Mouse (Mus musculus): Measurements from ENCODE around the gene Eogt. TPM values are rescaled to one million over a fixed set of nuclear protein-coding genes. Genes with fewer than 3 reads are reported as not detected.
A peak's percentile ranks its signal among the peaks of the same experiment; 100 is the strongest.

Eogt gene
- polyA plus RNA-seq, 1 experiment from 2014 or later: 1.8 TPM

DNA sequence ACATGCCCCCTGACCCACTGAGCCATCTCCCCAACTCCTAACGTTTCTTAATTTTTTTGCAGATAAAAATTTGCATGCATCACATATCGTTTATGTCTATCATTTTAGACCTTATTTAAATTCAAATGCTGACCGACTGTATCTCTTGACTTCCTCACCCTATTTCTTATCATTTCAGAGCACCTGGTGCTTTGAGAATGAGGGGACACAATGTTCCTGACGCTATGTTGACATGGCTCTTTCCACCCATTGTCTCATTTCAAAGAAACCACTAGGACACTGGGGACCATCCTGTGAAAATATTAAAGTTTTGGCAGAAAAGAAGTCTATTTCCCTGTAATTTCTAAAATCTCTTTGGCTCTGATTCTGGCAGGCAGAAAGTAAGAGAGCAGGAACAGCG lies 32.1 kb downstream of the Eogt start:
- Histone ChIP-seq H3K4me2 (ENCODE audit: low read depth, low read length) (no peak overlapping the region), H3K9me3 (ENCODE audit: low read length) (no peaks in the 10 kb centered on the region), H3K9ac (replicated peaks) (no peak overlapping the region), H3K36me3 (replicated peaks; ENCODE audit: insufficient read depth, low read length) (peaks cover 7% of the 10 kb centered on the region), H3K27ac (ENCODE audit: low read depth) (no peak overlapping the region), H3K4me3 (ENCODE audit: low read depth, low read length) (no peak overlapping the region), H3K27me3 (ENCODE audit: insufficient read depth, low read length) (no peaks in the 10 kb centered on the region), H3K4me1 (ENCODE audit: insufficient read depth) (no peaks in the 10 kb centered on the region)
- no peak for DNase-seq
- peak; percentile 60 for ATAC-seq
- 59% methylated on average over 5 of the region's 5 CpGs for WGBS (ENCODE audit: insufficient replicate concordance)
- TF ChIP-seq CTCF (IDR thresholded peaks at IDR 0.05; ENCODE audit: low read depth): no peak
- TF ChIP-seq EP300 (IDR thresholded peaks at IDR 0.05; ENCODE audit: low read depth): peak; percentile 91

GRCm38 (mm10) chr6:97114821-97115220 lies 34.2 kb downstream of the Eogt start:
- WGBS (ENCODE audit: insufficient replicate concordance): 59% methylated on average over 3 of the region's 3 CpGs
- TF ChIP-seq CTCF (IDR thresholded peaks at IDR 0.05; ENCODE audit: low read depth): peak; percentile 27; the same call in 1 of the 2 replicates
- no peak for TF ChIP-seq EP300 (IDR thresholded peaks at IDR 0.05; ENCODE audit: low read depth)

DNA sequence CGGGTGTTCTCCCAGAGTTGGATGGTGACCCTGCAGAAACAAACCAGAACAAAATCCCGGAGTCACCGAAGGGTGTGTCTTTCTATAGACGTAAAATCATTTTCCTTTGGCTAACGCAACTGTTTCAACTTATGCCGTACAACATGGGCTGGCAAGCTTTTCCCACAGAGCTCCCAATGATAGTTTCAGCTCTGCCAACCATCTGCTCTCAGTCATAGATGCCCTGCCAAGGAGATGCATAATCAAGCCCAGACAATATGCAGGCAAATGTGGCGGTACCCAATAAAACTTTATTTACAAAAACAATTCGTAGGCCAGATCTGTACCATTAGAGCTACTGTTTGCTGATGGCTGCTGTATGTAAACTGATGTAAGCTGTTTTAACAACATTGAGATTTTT lies 36.8 kb downstream of the Eogt start:
- ATAC-seq: no peak
- 86% methylated on average over 8 of the region's 8 CpGs for WGBS (ENCODE audit: insufficient replicate concordance)

More at GRCm38 (mm10) chr6:97114821-97115220, 34.2 kb downstream of the Eogt start:
- H3K27me3 ChIP-seq (ENCODE audit: insufficient read depth, low read length): no peaks in the 10 kb centered on the region
- no peaks in the 10 kb centered on the region for H3K9me3 ChIP-seq (ENCODE audit: low read length)
- H3K4me1 ChIP-seq (ENCODE audit: insufficient read depth): no peaks in the 10 kb centered on the region
- DNase-seq (no peak), ATAC-seq (no peak)
- no peak overlapping the region for H3K27ac ChIP-seq (ENCODE audit: low read depth)
- no peak overlapping the region for H3K4me3 ChIP-seq (ENCODE audit: low read depth, low read length)
- H3K4me2 ChIP-seq (ENCODE audit: low read depth, low read length): no peak overlapping the region
- H3K36me3 ChIP-seq (replicated peaks; ENCODE audit: insufficient read depth, low read length): peaks cover 12% of the 10 kb centered on the region
- no peak overlapping the region for H3K9ac ChIP-seq (replicated peaks)

DNA sequence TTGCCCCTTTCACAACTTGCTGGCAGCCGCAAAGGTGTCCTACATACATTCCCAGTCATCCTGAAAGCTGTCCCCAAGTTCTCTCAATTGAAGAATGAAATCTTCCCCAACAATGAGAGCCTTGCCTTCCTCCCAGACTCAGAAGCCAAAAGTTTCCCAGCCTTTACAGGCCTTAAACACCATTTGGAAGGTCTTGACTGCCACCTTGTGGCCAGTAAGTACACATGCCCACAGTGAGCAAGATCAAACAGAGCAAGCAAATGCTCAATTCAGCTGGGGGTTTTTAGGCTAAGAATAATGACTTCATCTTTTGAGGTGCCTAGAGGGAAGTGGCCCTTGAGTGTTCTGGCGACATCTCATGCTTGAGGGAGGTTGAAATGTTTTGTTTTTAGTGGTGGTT lies 42.2 kb downstream of the Eogt start:
- 0 out of 2 replicates have a peak, but pooled peaks cover 3% of the 10 kb centered on the region for H3K27me3 ChIP-seq (ENCODE audit: insufficient read depth, low read length)
- H3K27ac ChIP-seq (ENCODE audit: low read depth): no peak overlapping the region
- TF ChIP-seq EP300 (IDR thresholded peaks at IDR 0.05; ENCODE audit: low read depth) (no peak), CTCF (IDR thresholded peaks at IDR 0.05; ENCODE audit: low read depth) (peak; percentile 87)
- peak; percentile 21 for DNase-seq
- no peak overlapping the region for H3K4me2 ChIP-seq (ENCODE audit: low read depth, low read length)
- H3K4me3 ChIP-seq (ENCODE audit: low read depth, low read length): no peak overlapping the region
- no peaks in the 10 kb centered on the region for H3K9me3 ChIP-seq (ENCODE audit: low read length)
- 21% methylated on average over 2 of the region's 2 CpGs for WGBS (ENCODE audit: insufficient replicate concordance)
- peaks cover 3% of the 10 kb centered on the region; the same call in 1 of the 2 replicates for H3K36me3 ChIP-seq (replicated peaks; ENCODE audit: insufficient read depth, low read length)
- ATAC-seq: no peak
- H3K9ac ChIP-seq (replicated peaks): no peak overlapping the region
- H3K4me1 ChIP-seq (ENCODE audit: insufficient read depth): no peaks in the 10 kb centered on the region

More for the DNA sequence above, 36.8 kb downstream of the Eogt start:
- TF ChIP-seq EP300 (IDR thresholded peaks at IDR 0.05; ENCODE audit: low read depth): no peak
- TF ChIP-seq CTCF (IDR thresholded peaks at IDR 0.05; ENCODE audit: low read depth): no peak
- Histone ChIP-seq H3K27me3 (ENCODE audit: insufficient read depth, low read length) (no peaks in the 10 kb centered on the region), H3K4me1 (ENCODE audit: insufficient read depth) (no peaks in the 10 kb centered on the region), H3K27ac (ENCODE audit: low read depth) (no peak overlapping the region), H3K4me2 (ENCODE audit: low read depth, low read length) (no peak overlapping the region), H3K4me3 (ENCODE audit: low read depth, low read length) (no peak overlapping the region), H3K9ac (replicated peaks) (no peak overlapping the region), H3K9me3 (ENCODE audit: low read length) (no peaks in the 10 kb centered on the region), H3K36me3 (replicated peaks; ENCODE audit: insufficient read depth, low read length) (peaks cover 6% of the 10 kb centered on the region)
- DNase-seq: no peak

- Histone ChIP-seq H3K27ac (ENCODE audit: low read depth) (no peak overlapping the region), H3K4me1 (ENCODE audit: insufficient read depth) (no peaks in the 10 kb centered on the region), H3K27me3 (ENCODE audit: insufficient read depth, low read length) (peaks cover 6% of the 10 kb centered on the region; the same call in 1 of the 2 replicates), H3K9ac (replicated peaks) (no peak overlapping the region), H3K9me3 (ENCODE audit: low read length) (no peaks in the 10 kb centered on the region), H3K4me2 (ENCODE audit: low read depth, low read length) (no peak overlapping the region), H3K4me3 (ENCODE audit: low read depth, low read length) (no peak overlapping the region), H3K36me3 (replicated peaks; ENCODE audit: insufficient read depth, low read length) (no peaks in the 10 kb centered on the region)
- TF ChIP-seq CTCF (IDR thresholded peaks at IDR 0.05; ENCODE audit: low read depth) (no peak), EP300 (IDR thresholded peaks at IDR 0.05; ENCODE audit: low read depth) (no peak)
- ATAC-seq: no peak
- DNase-seq: no peak
- 66% methylated on average over 8 of the region's 8 CpGs for WGBS (ENCODE audit: insufficient replicate concordance)
Observed at GRCm38 (mm10) chr6:97106106-97106505, 42.9 kb downstream of the Eogt start.

GRCm38 (mm10) chr6:97104264-97104852 lies 44.6 kb downstream of the Eogt start:
- no peaks in the 10 kb centered on the region for H3K9me3 ChIP-seq (ENCODE audit: low read length)
- no peak overlapping the region for H3K27ac ChIP-seq (ENCODE audit: low read depth)
- no peak overlapping the region for H3K4me3 ChIP-seq (ENCODE audit: low read depth, low read length)
- no peaks in the 10 kb centered on the region for H3K4me1 ChIP-seq (ENCODE audit: insufficient read depth)
- WGBS (ENCODE audit: insufficient replicate concordance): 60% methylated on average over 7 of the region's 7 CpGs
- H3K4me2 ChIP-seq (ENCODE audit: low read depth, low read length): no peak overlapping the region
- TF ChIP-seq EP300 (IDR thresholded peaks at IDR 0.05; ENCODE audit: low read depth): no peak
- peak; percentile 54 for TF ChIP-seq CTCF (IDR thresholded peaks at IDR 0.05; ENCODE audit: low read depth)
- H3K36me3 ChIP-seq (replicated peaks; ENCODE audit: insufficient read depth, low read length): no peaks in the 10 kb centered on the region
- peak; percentile 56; the same call in 1 of the 2 replicates for ATAC-seq
- DNase-seq: peak; percentile 21
- no peak overlapping the region for H3K9ac ChIP-seq (replicated peaks)
- peaks cover 6% of the 10 kb centered on the region; the same call in 1 of the 2 replicates for H3K27me3 ChIP-seq (ENCODE audit: insufficient read depth, low read length)

Measured in liver, postnatal 0 days (tissue).